Comparison of ENCODE assay signal across 20 mouse cellular contexts in the genomic region with DNA sequence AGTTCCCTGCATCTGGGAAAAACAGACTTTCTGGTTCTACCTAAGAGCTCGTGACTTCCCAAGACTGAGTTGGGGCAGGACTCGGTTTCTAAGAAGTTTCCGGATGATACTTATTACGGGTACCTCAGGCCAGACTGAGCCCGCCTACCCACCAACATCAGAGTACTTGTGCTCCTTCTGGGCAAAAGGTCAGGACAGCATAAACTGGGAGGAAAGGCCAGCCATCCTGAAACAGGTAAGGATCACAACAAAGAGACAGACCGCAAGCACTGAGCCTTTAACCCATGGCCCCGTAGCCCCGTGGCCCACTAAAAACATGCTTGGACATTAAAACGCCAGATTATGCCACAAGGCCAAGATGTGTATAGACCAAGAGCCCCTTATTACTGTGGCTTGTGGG.
DNase-seq lines count a peak whose midpoint lies in the region; ATAC-seq lines count a peak whose summit lies in the region.
"Had no signal": no experiment of that assay in that cellular context is flagged by ENCODE, and none has a peak within 500 bp of the region (broad histone marks: within the 10 kb centered on the region; RNA-seq: fewer than 3 reads in every experiment).

No protein-coding gene starts in this region.

- H3K4me3 ChIP-seq in heart, embryonic 10.5 days, result no peak overlapping the region
- H3K4me3 ChIP-seq in midbrain, embryonic 10.5 days, result no peak overlapping the region
- H3K4me3 ChIP-seq in midbrain, embryonic 14.5 days (replicated peaks; ENCODE audit: low read depth, low read length), result no peak overlapping the region
- H3K4me3 ChIP-seq: embryonic facial prominence, embryonic 13.5 days; embryonic facial prominence, embryonic 15.5 days; erythroblast, embryonic 14.5 days; forebrain, embryonic 10.5 days; forebrain, embryonic 12.5 days had no signal

- H3K27me3 ChIP-seq in heart, embryonic 10.5 days (ENCODE audit: insufficient read depth, poor library complexity, severe bottlenecking), result 0 out of 2 replicates have a peak, but pooled peaks cover 4% of the 10 kb centered on the region
- H3K27me3 ChIP-seq in midbrain, embryonic 10.5 days (ENCODE audit: low read depth, poor library complexity, severe bottlenecking), result no peaks in the 10 kb centered on the region
- no peaks in the 10 kb centered on the region for H3K27me3 ChIP-seq in midbrain, embryonic 14.5 days (ENCODE audit: control insufficient read depth, insufficient read depth, low read length)
- H3K27me3 ChIP-seq: embryonic facial prominence, embryonic 13.5 days; embryonic facial prominence, embryonic 15.5 days had no signal

- ATAC-seq in midbrain, embryonic 14.5 days (ENCODE audit: low FRiP score, low TSS enrichment), result no peak
- ATAC-seq: forebrain, embryonic 14.5 days; forebrain, embryonic 16.5 days had no signal

- peaks cover 7% of the 10 kb centered on the region for H3K4me1 ChIP-seq in heart, embryonic 10.5 days
- peaks cover 10% of the 10 kb centered on the region for H3K4me1 ChIP-seq in midbrain, embryonic 10.5 days
- H3K4me1 ChIP-seq in midbrain, embryonic 14.5 days (ENCODE audit: control insufficient read depth, insufficient read depth, low read length), result no peaks in the 10 kb centered on the region
- H3K4me1 ChIP-seq: forebrain, embryonic 12.5 days had no signal

- no peak overlapping the region for H3K27ac ChIP-seq in heart, embryonic 10.5 days
- H3K27ac ChIP-seq in midbrain, embryonic 10.5 days (replicated peaks), result peak overlapping the region; percentile 52; the same call in 1 of the 2 replicates
- H3K27ac ChIP-seq in midbrain, embryonic 14.5 days (replicated peaks; ENCODE audit: low read depth, low read length), result no peak overlapping the region
- H3K27ac ChIP-seq: embryonic facial prominence, embryonic 13.5 days; embryonic facial prominence, embryonic 15.5 days; forebrain, embryonic 10.5 days; forebrain, embryonic 12.5 days had no signal

- H3K9ac ChIP-seq in midbrain, embryonic 14.5 days (replicated peaks; ENCODE audit: low read length), result no peak overlapping the region
- H3K9ac ChIP-seq: embryonic facial prominence, embryonic 13.5 days; embryonic facial prominence, embryonic 15.5 days; forebrain, embryonic 12.5 days had no signal

- DNase-seq in heart, embryonic 10.5 days (ENCODE audit: low spot score), result peak; percentile 63
- no peak for DNase-seq in heart, adult 18-20 months
- no peak for DNase-seq in midbrain, embryonic 10.5 days (ENCODE audit: low spot score)
- no peak for DNase-seq in midbrain, embryonic 14.5 days
- DNase-seq: adrenal gland, adult 2 months; adrenal gland, postnatal 10 days; adrenal gland, postnatal 25 days; cerebellum, adult 11 months; cerebellum, adult 18-20 months; cerebellum, adult 8-10 months; cerebellum, adult 9-11 months; cerebellum, postnatal 14 days; cerebellum, postnatal 36 days had no signal

- WGBS in heart, embryonic 10.5 days, result 89% methylated on average over 9 of the region's 9 CpGs
- 78% methylated on average over 9 of the region's 9 CpGs for WGBS in midbrain, embryonic 10.5 days
- 79% methylated on average over 9 of the region's 9 CpGs for WGBS in midbrain, embryonic 14.5 days

- no peaks in the 10 kb centered on the region for H3K36me3 ChIP-seq in heart, embryonic 10.5 days
- no peaks in the 10 kb centered on the region for H3K36me3 ChIP-seq in midbrain, embryonic 10.5 days
- H3K36me3 ChIP-seq in midbrain, embryonic 14.5 days (ENCODE audit: control insufficient read depth, insufficient read depth, low read length), result no peaks in the 10 kb centered on the region
- H3K36me3 ChIP-seq: embryonic facial prominence, embryonic 13.5 days; embryonic facial prominence, embryonic 15.5 days; forebrain, embryonic 10.5 days; forebrain, embryonic 12.5 days had no signal

- no peaks in the 10 kb centered on the region for H3K9me3 ChIP-seq in heart, embryonic 10.5 days
- no peaks in the 10 kb centered on the region; the same call in 1 of the 2 replicates for H3K9me3 ChIP-seq in midbrain, embryonic 10.5 days (replicated peaks)
- no peaks in the 10 kb centered on the region for H3K9me3 ChIP-seq in midbrain, embryonic 14.5 days (ENCODE audit: control insufficient read depth, low read length)
- H3K9me3 ChIP-seq: embryonic facial prominence, embryonic 15.5 days; forebrain, embryonic 10.5 days; forebrain, embryonic 12.5 days had no signal

- H3K4me2 ChIP-seq in midbrain, embryonic 14.5 days (ENCODE audit: low read length), result no peak overlapping the region
- H3K4me2 ChIP-seq: embryonic facial prominence, embryonic 13.5 days; embryonic facial prominence, embryonic 15.5 days; forebrain, embryonic 12.5 days had no signal
